Mouse (Mus musculus) ES-E14 (cell line): ENCODE data around the gene Tmem88b.

Experiments used
- CHD2 ChIP-seq: IDR thresholded peaks from 2 replicates; pipeline ENCODE4 v1.6.1; 2014; ENCODE audit warnings: mild to moderate bottlenecking, low read depth, low read length, inconsistent platforms
- MAFK ChIP-seq: IDR thresholded peaks from 2 replicates; pipeline ENCODE4 v1.6.1; 2014; ENCODE audit warnings: mild to moderate bottlenecking, low read depth, low read length, inconsistent platforms; ENCODE audit not compliant: insufficient read depth
- ZNF384 ChIP-seq: IDR thresholded peaks from 2 replicates; pipeline ENCODE4 v1.6.1; 2012; ENCODE audit warnings: low read depth, low read length, inconsistent platforms

- TF ChIP-seq MAFK = no peak
- no peak for TF ChIP-seq ZNF384
- no peak for TF ChIP-seq CHD2
These were observed 31.9 kb upstream of the Tmem88b start for GRCm38 (mm10) chr4:155817533-155817932.
